Mouse (Mus musculus) gastrocnemius, adult 2 months (tissue): ENCODE data around the gene Kmt5c. TPM values are rescaled to one million over a fixed set of nuclear protein-coding genes. Genes with fewer than 3 reads are reported as not detected.

Experiments
- DNase-seq: peaks from one replicate; pipeline ENCODE4 v3.0.0; 2022
- H3K27ac ChIP-seq: fragments of 200-600 bp; 2 replicates; pipeline ENCODE4 v1.8.1; 2022; ENCODE audit warnings: mild to moderate bottlenecking
- H3K4me3 ChIP-seq: fragments of 200-600 bp; 2 replicates; pipeline ENCODE4 v1.8.1; 2022; ENCODE audit warnings: mild to moderate bottlenecking, moderate library complexity
- CTCF ChIP-seq: fragments of 200-600 bp; IDR thresholded peaks from 2 replicates; pipeline ENCODE4 v1.8.1; 2022; ENCODE audit warnings: antibody characterized with exemption, mild to moderate bottlenecking, moderate library complexity
- intact Hi-C: fragments of 180-260 bp; cut with DNase I; formaldehyde crosslinking; loops from one replicate; pipeline ENCODE4 v1.15.1; 2025
- total RNA-seq, 2 experiments: library from RNA; stranded (reverse); gene quantifications; 2 replicates each; pipeline ENCODE4 v1.2.3; 2021

Gene Kmt5c
- total RNA-seq, 2 experiments from 2014 or later, result 8.0 to 11.5 TPM

GRCm38 (mm10) chr7:4731090-4731489, 8.8 kb upstream of the Kmt5c start:
- DNase-seq, result no peak
- intact Hi-C loops, result no loop called here
- no peak overlapping the region for H3K4me3 ChIP-seq
- no peak for TF ChIP-seq CTCF
- no peak overlapping the region for H3K27ac ChIP-seq

- no peak overlapping the region for H3K27ac ChIP-seq
- intact Hi-C loops, result no loop called here
- no peak overlapping the region for H3K4me3 ChIP-seq
- no peak for DNase-seq
- TF ChIP-seq CTCF, result no peak
Measured at GRCm38 (mm10) chr7:4732968-4733392, 6.9 kb upstream of the Kmt5c start.

- peak overlapping the region; percentile 79 for H3K4me3 ChIP-seq
- intact Hi-C loops, result loop anchor here (2.0 kb wide), 1 partner anchor 54 kb away; the partner anchor contains the start of gene Hspbp1
- no peak for TF ChIP-seq CTCF
- H3K27ac ChIP-seq, result peak overlapping the region; percentile 90
- no peak for DNase-seq
Measured at GRCm38 (mm10) chr7:4739041-4739543, 823 bp upstream of the Kmt5c start.

DNA sequence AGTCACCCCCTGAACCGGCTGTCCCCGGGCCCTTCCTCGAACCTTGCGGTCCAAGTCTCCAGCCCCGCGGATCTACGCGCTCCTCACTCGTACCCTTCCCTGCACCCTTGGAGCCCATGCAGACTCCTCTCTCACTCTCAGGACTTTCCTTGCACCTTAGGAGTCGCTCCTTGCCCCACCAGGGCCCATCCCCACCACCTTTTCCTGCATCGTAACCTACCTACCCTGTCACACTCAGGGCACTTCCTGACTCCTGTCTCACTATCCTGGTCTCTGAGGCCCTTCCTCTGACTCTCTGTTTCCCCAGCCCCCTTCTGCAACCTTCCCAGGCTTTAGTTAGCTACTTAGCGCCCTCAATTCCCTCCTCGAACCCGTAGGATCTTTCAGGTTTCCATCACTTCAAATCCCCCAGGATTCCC, 403 bp downstream of the Kmt5c start:
- no peak for DNase-seq
- peak overlapping the region; percentile 92 for H3K27ac ChIP-seq
- intact Hi-C loops, result loop anchor here (1.0 kb wide), 1 partner anchor 49 kb away; the partner anchor contains the start of gene Tmem238
- peak overlapping the region; percentile 94 for H3K4me3 ChIP-seq
- TF ChIP-seq CTCF, result no peak

DNA sequence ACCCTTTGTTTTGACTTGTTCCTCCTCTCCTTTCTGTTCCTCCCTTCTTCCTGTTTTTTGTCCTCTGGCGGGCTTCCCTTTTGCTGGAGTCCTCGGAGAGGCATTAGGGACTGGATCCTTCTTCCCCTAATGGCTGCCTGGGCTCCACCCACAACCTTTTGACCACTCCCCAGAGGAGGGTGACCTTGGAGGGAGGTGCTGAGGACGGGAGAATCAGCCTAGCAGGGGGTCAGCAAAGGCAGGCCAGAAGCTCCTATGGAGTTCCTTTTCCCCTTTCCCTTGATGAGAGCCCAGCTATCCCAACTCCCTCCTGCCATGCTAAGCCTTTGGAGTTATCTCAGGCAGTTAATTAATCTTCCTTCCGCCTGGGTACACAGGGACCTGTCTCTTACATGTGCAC, 1.2 kb downstream of the Kmt5c start:
- H3K4me3 ChIP-seq, result peak overlapping the region; percentile 94
- intact Hi-C loops, result no loop called here
- H3K27ac ChIP-seq, result peak overlapping the region; percentile 92
- no peak for TF ChIP-seq CTCF
- DNase-seq, result peak; percentile 70

- no peak for TF ChIP-seq CTCF
- no peak for DNase-seq
- H3K4me3 ChIP-seq, result peak overlapping the region; percentile 94
- intact Hi-C loops, result no loop called here
- H3K27ac ChIP-seq, result peak overlapping the region; percentile 92
Measured at GRCm38 (mm10) chr7:4741672-4742481, 2.0 kb downstream of the Kmt5c start.

DNA sequence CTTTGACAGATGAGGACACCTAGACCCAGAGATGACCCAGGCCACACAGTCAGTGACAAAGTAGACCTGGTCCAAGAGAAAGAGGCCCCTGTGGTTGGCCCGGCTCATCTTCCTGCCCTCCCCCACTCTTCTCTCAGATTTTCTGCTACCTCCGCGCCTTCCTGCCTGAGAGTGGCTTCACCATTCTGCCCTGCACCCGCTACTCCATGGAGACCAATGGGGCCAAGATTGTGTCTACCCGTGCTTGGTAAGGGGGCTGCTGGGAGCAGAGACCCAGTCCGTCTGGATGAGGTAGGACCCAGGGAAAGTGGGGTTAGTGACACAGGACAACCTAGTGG, 2.5 kb downstream of the Kmt5c start:
- no peak overlapping the region for H3K4me3 ChIP-seq
- intact Hi-C loops, result no loop called here
- no peak for TF ChIP-seq CTCF
- no peak overlapping the region for H3K27ac ChIP-seq
- DNase-seq, result no peak

GRCm38 (mm10) chr7:4743354-4743753, 3.4 kb downstream of the Kmt5c start:
- Histone ChIP-seq H3K4me3 (no peak overlapping the region), H3K27ac (no peak overlapping the region)
- TF ChIP-seq CTCF, result no peak
- intact Hi-C loops, result no loop called here
- no peak for DNase-seq

GRCm38 (mm10) chr7:4744886-4745285, 5.0 kb downstream of the Kmt5c start:
- Histone ChIP-seq H3K27ac (no peak overlapping the region), H3K4me3 (no peak overlapping the region)
- intact Hi-C loops, result no loop called here
- TF ChIP-seq CTCF, result no peak
- DNase-seq, result no peak

GRCm38 (mm10) chr7:4746326-4746980, 6.5 kb downstream of the Kmt5c start:
- intact Hi-C loops, result no loop called here
- H3K27ac ChIP-seq, result no peak overlapping the region
- TF ChIP-seq CTCF, result no peak
- H3K4me3 ChIP-seq, result no peak overlapping the region
- DNase-seq, result no peak

DNA sequence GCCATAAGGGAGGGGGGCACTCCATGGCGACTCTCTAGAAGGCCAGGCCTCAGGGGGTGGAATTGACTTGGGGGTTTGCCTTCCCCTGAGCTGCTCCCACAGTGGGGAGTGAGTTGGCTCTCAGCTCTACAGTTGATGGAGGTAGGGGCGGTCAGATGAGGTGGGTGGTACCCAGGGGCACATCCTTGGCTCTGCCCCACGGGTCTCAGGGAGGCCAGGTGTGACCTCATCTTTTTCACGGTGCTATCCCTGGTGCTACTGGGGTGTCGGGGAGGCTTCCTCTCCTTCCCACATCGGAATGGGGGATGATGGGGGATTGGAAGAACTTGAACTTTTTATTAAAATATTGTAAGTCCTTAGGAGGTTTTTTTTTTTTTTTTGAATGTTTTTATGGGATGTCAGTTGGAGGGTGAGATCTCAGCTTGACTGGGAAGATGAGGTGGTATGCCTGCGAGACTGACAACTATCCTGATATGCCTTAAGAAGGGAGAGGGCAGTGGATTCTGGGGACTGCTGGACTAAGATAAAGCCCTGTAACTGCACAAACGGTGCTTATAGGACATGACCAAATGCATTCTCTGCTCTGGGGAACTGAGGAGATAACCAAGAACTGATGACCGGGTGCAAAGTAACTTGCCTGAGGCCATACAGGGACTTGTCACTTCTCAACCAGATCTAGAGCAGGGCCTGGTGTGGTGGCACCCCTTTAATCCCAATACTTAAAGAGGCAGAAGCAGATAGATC, 7.4 kb downstream of the Kmt5c start:
- no peak overlapping the region for H3K27ac ChIP-seq
- no peak for TF ChIP-seq CTCF
- intact Hi-C loops, result no loop called here
- no peak overlapping the region for H3K4me3 ChIP-seq
- no peak for DNase-seq

DNA sequence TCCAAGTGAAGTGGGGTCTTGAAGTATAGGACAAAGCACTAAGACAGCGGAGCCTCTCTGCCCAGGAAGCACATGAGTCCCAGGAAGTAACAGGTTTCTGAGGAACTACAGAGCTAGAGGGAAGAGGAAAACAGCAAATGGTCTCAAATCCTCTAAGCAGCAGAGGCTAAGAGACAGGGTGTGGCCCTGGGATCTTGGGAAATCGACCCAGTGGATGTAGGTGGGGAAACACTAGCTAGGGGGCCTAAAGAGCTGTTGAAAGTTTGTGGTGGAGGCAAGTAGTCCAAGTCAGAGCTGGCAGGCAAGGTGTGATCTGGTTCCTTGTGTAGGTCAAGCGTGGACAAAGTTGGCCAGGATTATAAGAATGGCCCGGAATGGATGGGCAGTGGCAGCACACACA, 8.4 kb downstream of the Kmt5c start:
- intact Hi-C loops, result no loop called here
- no peak for TF ChIP-seq CTCF

GRCm38 (mm10) chr7:4749169-4749568, 9.3 kb downstream of the Kmt5c start:
- intact Hi-C loops, result no loop called here
- TF ChIP-seq CTCF, result no peak
- H3K27ac ChIP-seq, result no peak overlapping the region
- H3K4me3 ChIP-seq, result no peak overlapping the region
- no peak for DNase-seq

More for the DNA sequence above, 8.4 kb downstream of the Kmt5c start:
- no peak for DNase-seq
- no peak overlapping the region for H3K27ac ChIP-seq
- H3K4me3 ChIP-seq, result no peak overlapping the region
